Mouse (Mus musculus) telencephalon, adult 2 months (tissue): ENCODE data around the gene Rabep2.
A peak's percentile ranks its signal among the peaks of the same experiment; 100 is the strongest.
"Not testable (repeated sequence)": the region's sequence is repeated elsewhere in the genome, so short reads cannot be mapped to it uniquely, and the experiment has no call there.

Experiments
- DNase-seq: peaks from one replicate; pipeline ENCODE4 v3.0.0-alpha.2; 2011; ENCODE audit warnings: low read depth, low spot score

The Rabep2 gene

GRCm38 (mm10) chr7:126463547-126463946 lies 35.0 kb downstream of the Rabep2 start:
- DNase-seq: no peak

GRCm38 (mm10) chr7:126464121-126464520 lies 35.6 kb downstream of the Rabep2 start:
- DNase-seq: no peak

GRCm38 (mm10) chr7:126464836-126465235 lies 36.3 kb downstream of the Rabep2 start:
- DNase-seq: no peak

GRCm38 (mm10) chr7:126465246-126466030 lies 36.9 kb downstream of the Rabep2 start:
- DNase-seq: no peak

- DNase-seq: no peak
Observed at GRCm38 (mm10) chr7:126466116-126466515, 37.6 kb downstream of the Rabep2 start.

- no peak for DNase-seq
Observed at GRCm38 (mm10) chr7:126466707-126467106, 38.1 kb downstream of the Rabep2 start.

- no peak for DNase-seq
Observed at GRCm38 (mm10) chr7:126467271-126467670, 38.7 kb downstream of the Rabep2 start.

- no peak for DNase-seq
Observed at GRCm38 (mm10) chr7:126467834-126468627, 39.5 kb downstream of the Rabep2 start.

GRCm38 (mm10) chr7:126470077-126470476 lies 41.5 kb downstream of the Rabep2 start:
- no peak for DNase-seq

- no peak for DNase-seq
Observed at GRCm38 (mm10) chr7:126471361-126471760, 42.8 kb downstream of the Rabep2 start.

GRCm38 (mm10) chr7:126471853-126472252 lies 43.3 kb downstream of the Rabep2 start:
- DNase-seq: no peak

GRCm38 (mm10) chr7:126472306-126472705 lies 43.7 kb downstream of the Rabep2 start:
- no peak for DNase-seq

- DNase-seq: no peak
Observed at GRCm38 (mm10) chr7:126472713-126473112, 44.2 kb downstream of the Rabep2 start.

- no peak for DNase-seq
Observed at GRCm38 (mm10) chr7:126473470-126474086, 45.0 kb downstream of the Rabep2 start.

- no peak for DNase-seq
Observed at GRCm38 (mm10) chr7:126474486-126474955, 46.0 kb downstream of the Rabep2 start.

- peak; percentile 93 for DNase-seq
Observed at GRCm38 (mm10) chr7:126474993-126475581, 46.5 kb downstream of the Rabep2 start, which contains the start of gene Sh2b1. Gene Sh2b1 (minus strand): TSS chr7:126475424.

- no peak for DNase-seq
Observed at GRCm38 (mm10) chr7:126481699-126482098, 53.1 kb downstream of the Rabep2 start.

GRCm38 (mm10) chr7:126482392-126482871 lies 53.9 kb downstream of the Rabep2 start:
- no peak for DNase-seq

GRCm38 (mm10) chr7:126487052-126487483 lies 58.5 kb downstream of the Rabep2 start, which contains the start of gene Tufm:
Gene Tufm (plus strand): TSS chr7:126487361.
- DNase-seq: peak; percentile 100

- not testable (repeated sequence) for DNase-seq
Observed at GRCm38 (mm10) chr7:126487617-126488385, 59.2 kb downstream of the Rabep2 start.

- no peak for DNase-seq
Observed at GRCm38 (mm10) chr7:126491005-126491404, 62.4 kb downstream of the Rabep2 start.
